Mouse (Mus musculus) CD8-positive naive resting alpha-beta T cell, adult 2 months (primary cell): ENCODE results near the gene Lrrc71.

Experiments
- DNase-seq, 2 experiments: peaks; one replicate each; pipeline ENCODE4 v3.0.0; 2022; ENCODE audit warnings: low read depth in 2 of 2, low spot score in 2 of 2

The Lrrc71 gene

GRCm38 (mm10) chr3:87748431-87748830, at the start of gene Lrrc71:
Gene Lrrc71, minus strand, starts transcription at chr3:87748625.
- DNase-seq = no peak

- DNase-seq = no peak
Measured at GRCm38 (mm10) chr3:87796736-87797334, 48.4 kb upstream of the Lrrc71 start, which contains the start of gene Insrr. Gene Insrr, plus strand, starts transcription at chr3:87796951.

- DNase-seq = peak; percentile 35 to 48
Measured at GRCm38 (mm10) chr3:87795336-87796277, 47.2 kb upstream of the Lrrc71 start.

- no peak for DNase-seq
Measured at GRCm38 (mm10) chr3:87794922-87795325, 46.5 kb upstream of the Lrrc71 start, which contains the start of gene Ntrk1. Gene Ntrk1, minus strand, starts transcription at chr3:87795162.

- no peak for DNase-seq
Measured at GRCm38 (mm10) chr3:87789768-87790167, 41.3 kb upstream of the Lrrc71 start.

GRCm38 (mm10) chr3:87789248-87789647, 40.8 kb upstream of the Lrrc71 start:
- no peak for DNase-seq

- no peak for DNase-seq
Measured at GRCm38 (mm10) chr3:87785626-87786214, 37.3 kb upstream of the Lrrc71 start.

- no peak for DNase-seq
Measured at GRCm38 (mm10) chr3:87785156-87785555, 36.7 kb upstream of the Lrrc71 start.

GRCm38 (mm10) chr3:87783282-87784023, 35.0 kb upstream of the Lrrc71 start:
- DNase-seq = no peak

- DNase-seq = no peak
Measured at GRCm38 (mm10) chr3:87779086-87779485, 30.7 kb upstream of the Lrrc71 start.

GRCm38 (mm10) chr3:87778283-87778682, 29.9 kb upstream of the Lrrc71 start:
- no peak for DNase-seq

GRCm38 (mm10) chr3:87771088-87771487, 22.7 kb upstream of the Lrrc71 start:
- DNase-seq = no peak

- peak; percentile 50 to 70 for DNase-seq
Measured at GRCm38 (mm10) chr3:87770280-87770679, 21.9 kb upstream of the Lrrc71 start.

- DNase-seq = no peak
Measured at GRCm38 (mm10) chr3:87769506-87769905, 21.1 kb upstream of the Lrrc71 start.

GRCm38 (mm10) chr3:87768844-87769243, 20.4 kb upstream of the Lrrc71 start:
- DNase-seq = peak; percentile 77 to 84

- DNase-seq = no peak
Measured at GRCm38 (mm10) chr3:87768431-87768830, 20.0 kb upstream of the Lrrc71 start.

GRCm38 (mm10) chr3:87767764-87768163, 19.3 kb upstream of the Lrrc71 start:
- DNase-seq = no peak

GRCm38 (mm10) chr3:87766284-87766667, 17.9 kb upstream of the Lrrc71 start:
- no peak for DNase-seq

- DNase-seq = no peak
Measured at GRCm38 (mm10) chr3:87765631-87766283, 17.3 kb upstream of the Lrrc71 start.

- DNase-seq = peak; percentile 65 to 66
Measured at GRCm38 (mm10) chr3:87765091-87765490, 16.7 kb upstream of the Lrrc71 start.

GRCm38 (mm10) chr3:87764506-87764905, 16.1 kb upstream of the Lrrc71 start:
- DNase-seq = no peak
